Mouse (Mus musculus) forebrain, embryonic 10.5 days (tissue): ENCODE measurements at regions not wholly inside any gene's neighbourhood (a gene's known extent, or its start where the extent isn't known, plus 50 kb on each side); places are given as distances from the start of the nearest gene placed in this dataset.
A peak's percentile ranks its signal among the peaks of the same experiment; 100 is the strongest.

ENCODE experiments used
- DNase-seq: peaks from one replicate; pipeline ENCODE4 v3.0.0-alpha.2; 2017; ENCODE audit warnings: low spot score; ENCODE audit errors: extremely low spot score
- H3K27ac ChIP-seq: fragments of 300-500 bp; sonication (generic); 2 replicates; pipeline ENCODE4 v1.5.1; 2016; ENCODE audit warnings: mild to moderate bottlenecking
- H3K27me3 ChIP-seq: fragments of 300-500 bp; sonication (generic); 2 replicates; pipeline ENCODE4 v1.6.1; 2016; ENCODE audit warnings: mild to moderate bottlenecking; ENCODE audit not compliant: poor library complexity, severe bottlenecking
- H3K36me3 ChIP-seq: fragments of 300-500 bp; sonication (generic); replicated peaks from 2 replicates; pipeline ENCODE4 v1.6.1; 2016; ENCODE audit warnings: mild to moderate bottlenecking, moderate library complexity
- H3K4me1 ChIP-seq: fragments of 300-500 bp; sonication (generic); 2 replicates; pipeline ENCODE4 v1.6.1; 2016
- H3K4me3 ChIP-seq: fragments of 300-500 bp; sonication (generic); 2 replicates; pipeline ENCODE4 v1.5.1; 2016; ENCODE audit warnings: mild to moderate bottlenecking, moderate library complexity
- H3K9me3 ChIP-seq: fragments of 300-500 bp; sonication (generic); 2 replicates; pipeline ENCODE4 v1.6.1; 2016; ENCODE audit warnings: mild to moderate bottlenecking, moderate library complexity
- WGBS: fragments of 180-500 bp; shearing (Covaris S2); methylation state at CpG from one replicate; pipeline ENCODE4 v1.1.7; 2016; 5-methylcytosine and 5-hydroxymethylcytosine counted together

- no peak overlapping the region for H3K27ac ChIP-seq
- WGBS = 82% methylated on average over 4 of the region's 4 CpGs
- no peaks in the 10 kb centered on the region for H3K27me3 ChIP-seq
- H3K4me3 ChIP-seq = no peak overlapping the region
- no peaks in the 10 kb centered on the region for H3K9me3 ChIP-seq
- H3K4me1 ChIP-seq = no peaks in the 10 kb centered on the region
- H3K36me3 ChIP-seq = no peaks in the 10 kb centered on the region
- DNase-seq = no peak
These were observed 314.4 kb upstream of the Sall1 start for GRCm38 (mm10) chr8:89358411-89358810.

- H3K9me3 ChIP-seq = no peaks in the 10 kb centered on the region; the same call in 1 of the 2 replicates
- DNase-seq = no peak
- H3K36me3 ChIP-seq = no peaks in the 10 kb centered on the region
- H3K27ac ChIP-seq = no peak overlapping the region
- no peaks in the 10 kb centered on the region for H3K4me1 ChIP-seq
- no peaks in the 10 kb centered on the region for H3K27me3 ChIP-seq
- 86% methylated on average over 3 of the region's 3 CpGs for WGBS
- H3K4me3 ChIP-seq = no peak overlapping the region
These were observed 301.6 kb upstream of the Sall1 start for GRCm38 (mm10) chr8:89345547-89345946.

DNA sequence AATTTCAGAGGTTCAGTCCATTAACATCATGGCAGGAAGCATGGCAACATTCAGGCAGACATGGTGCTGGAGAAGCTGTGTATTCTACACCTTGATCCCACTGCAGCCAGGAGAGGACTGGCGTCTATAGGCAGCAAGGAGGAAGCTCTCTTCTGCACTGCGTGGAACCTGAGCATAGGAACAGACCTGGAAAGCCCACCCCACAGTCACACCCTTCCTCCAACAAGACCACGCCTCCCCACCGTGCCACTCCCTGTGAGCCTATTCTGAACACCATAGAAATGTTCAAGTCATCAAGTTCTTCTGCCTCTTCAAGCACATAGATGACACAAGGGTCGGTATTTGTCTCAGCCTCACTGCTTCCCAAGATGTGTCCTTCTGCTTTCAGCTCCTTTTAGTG, 297.7 kb upstream of the Sall1 start:
- H3K36me3 ChIP-seq = no peaks in the 10 kb centered on the region
- no peak for DNase-seq
- no peak overlapping the region for H3K27ac ChIP-seq
- WGBS = 90% methylated on average over 5 of the region's 5 CpGs
- H3K4me3 ChIP-seq = no peak overlapping the region
- H3K4me1 ChIP-seq = no peaks in the 10 kb centered on the region
- H3K9me3 ChIP-seq = no peaks in the 10 kb centered on the region; the same call in 1 of the 2 replicates
- H3K27me3 ChIP-seq = no peaks in the 10 kb centered on the region

- 86% methylated on average over 2 of the region's 2 CpGs for WGBS
- DNase-seq = no peak
These were observed 291.5 kb upstream of the Sall1 start for GRCm38 (mm10) chr8:89335416-89335815.

GRCm38 (mm10) chr8:89325751-89326351, 281.9 kb upstream of the Sall1 start:
- Histone ChIP-seq H3K27me3 (no peaks in the 10 kb centered on the region; the same call in 1 of the 2 replicates), H3K36me3 (no peaks in the 10 kb centered on the region), H3K27ac (peak overlapping the region; percentile 82), H3K4me3 (no peak overlapping the region), H3K9me3 (no peaks in the 10 kb centered on the region), H3K4me1 (peaks cover 48% of the 10 kb centered on the region)
- DNase-seq = no peak
- WGBS = 54% methylated on average over 2 of the region's 2 CpGs

More at GRCm38 (mm10) chr8:89335416-89335815, 291.5 kb upstream of the Sall1 start:
- Histone ChIP-seq H3K9me3 (no peaks in the 10 kb centered on the region), H3K4me3 (no peak overlapping the region), H3K27ac (no peak overlapping the region), H3K36me3 (no peaks in the 10 kb centered on the region), H3K27me3 (no peaks in the 10 kb centered on the region), H3K4me1 (peaks cover 7% of the 10 kb centered on the region)

- no peak overlapping the region for H3K4me3 ChIP-seq
- no peaks in the 10 kb centered on the region for H3K36me3 ChIP-seq
- WGBS = 67% methylated on average over 5 of the region's 5 CpGs
- no peak for DNase-seq
- peak overlapping the region; percentile 82 for H3K27ac ChIP-seq
- H3K9me3 ChIP-seq = no peaks in the 10 kb centered on the region
- peaks cover 42% of the 10 kb centered on the region for H3K4me1 ChIP-seq
- no peaks in the 10 kb centered on the region; the same call in 1 of the 2 replicates for H3K27me3 ChIP-seq
These were observed 281.3 kb upstream of the Sall1 start for GRCm38 (mm10) chr8:89325248-89325645.

DNA sequence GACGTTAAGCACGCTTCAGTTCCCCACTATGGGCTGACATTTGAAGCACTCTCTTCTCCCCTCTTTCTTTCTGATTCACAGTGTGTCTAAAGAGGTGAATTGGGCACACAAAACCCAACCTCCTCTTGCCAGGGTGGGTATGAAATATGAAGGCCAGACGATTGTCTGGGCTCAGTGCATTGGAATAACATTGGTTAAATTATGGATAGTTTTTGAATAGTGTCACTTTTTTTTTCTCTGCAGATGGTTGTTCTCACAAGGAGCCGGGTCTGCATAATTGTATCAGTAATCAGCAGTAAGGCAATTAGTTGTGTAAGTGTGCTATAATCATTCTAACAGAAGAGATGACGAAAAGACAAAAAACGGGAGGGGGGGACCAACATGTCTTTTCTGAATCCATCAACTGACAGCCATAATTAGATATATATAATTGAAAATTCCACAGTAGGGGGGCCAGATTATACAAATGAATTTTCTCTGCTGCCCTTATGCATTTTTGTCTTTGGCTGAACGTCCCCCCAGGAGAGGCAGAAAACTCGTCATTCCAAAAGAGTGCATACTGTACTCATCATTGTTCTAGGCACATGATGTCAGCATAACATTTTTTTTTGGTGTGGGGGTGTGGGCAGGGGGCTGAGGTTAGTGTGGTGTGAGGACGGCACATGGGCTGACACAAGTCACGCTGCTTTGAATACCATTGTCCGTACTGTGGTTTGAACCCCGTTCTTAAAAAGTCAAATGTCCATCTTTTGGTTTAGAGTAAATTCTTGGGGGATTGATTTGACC, 280.7 kb upstream of the Sall1 start:
- H3K4me1 ChIP-seq = peaks cover 36% of the 10 kb centered on the region
- 57% methylated on average over 12 of the region's 12 CpGs for WGBS
- H3K4me3 ChIP-seq = no peak overlapping the region
- no peaks in the 10 kb centered on the region for H3K36me3 ChIP-seq
- no peaks in the 10 kb centered on the region; the same call in 1 of the 2 replicates for H3K27me3 ChIP-seq
- no peak for DNase-seq
- no peaks in the 10 kb centered on the region for H3K9me3 ChIP-seq
- H3K27ac ChIP-seq = peak overlapping the region; percentile 82

DNA sequence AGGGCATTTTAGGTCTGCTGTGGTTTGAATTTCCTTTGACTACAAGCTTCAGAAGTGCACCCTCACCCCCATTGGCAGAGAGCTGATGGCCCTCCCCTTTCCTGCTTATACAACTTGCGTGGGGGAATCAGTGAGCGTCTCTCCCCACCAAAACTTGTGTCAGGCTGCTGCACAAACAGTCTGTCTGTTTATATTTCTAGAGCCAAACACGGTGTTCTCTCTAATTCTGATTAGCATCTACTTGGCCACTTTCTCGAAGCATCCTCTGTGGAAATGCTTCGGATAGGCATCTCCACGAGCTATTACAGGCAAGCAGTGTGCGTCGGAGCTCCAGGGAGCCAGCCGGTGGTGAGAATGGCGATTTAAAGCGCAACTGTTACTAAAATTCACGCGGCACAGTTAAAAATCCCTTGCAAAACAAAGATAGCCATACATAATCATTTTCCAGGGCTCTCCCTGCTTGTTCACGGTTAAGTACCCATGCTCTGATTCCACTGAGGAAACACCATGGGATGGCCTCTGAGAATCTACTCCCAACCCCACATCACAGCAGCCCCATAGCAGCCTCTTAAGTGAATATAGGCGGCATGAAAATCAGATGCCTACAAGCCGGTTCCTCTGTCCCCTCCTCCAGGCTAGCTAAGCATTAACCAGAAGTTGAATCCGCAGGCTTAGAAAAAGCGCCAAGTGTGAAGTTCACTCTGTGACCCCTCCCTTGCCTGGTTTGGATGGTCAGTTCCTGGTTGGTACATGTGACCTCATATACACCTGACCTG, 273.7 kb upstream of the Sall1 start:
- H3K27me3 ChIP-seq = no peaks in the 10 kb centered on the region
- WGBS = 39% methylated on average over 18 of the region's 18 CpGs
- H3K27ac ChIP-seq = peak overlapping the region; percentile 76
- no peak for DNase-seq
- H3K4me1 ChIP-seq = peaks cover 36% of the 10 kb centered on the region
- no peaks in the 10 kb centered on the region for H3K36me3 ChIP-seq
- H3K4me3 ChIP-seq = no peak overlapping the region
- H3K9me3 ChIP-seq = no peaks in the 10 kb centered on the region

GRCm38 (mm10) chr8:89316566-89317175, 272.7 kb upstream of the Sall1 start:
- WGBS = 32% methylated on average over 12 of the region's 12 CpGs
- peak overlapping the region; percentile 74 for H3K27ac ChIP-seq
- no peaks in the 10 kb centered on the region for H3K27me3 ChIP-seq
- H3K9me3 ChIP-seq = no peaks in the 10 kb centered on the region
- no peak for DNase-seq
- peaks cover 36% of the 10 kb centered on the region for H3K4me1 ChIP-seq
- H3K36me3 ChIP-seq = no peaks in the 10 kb centered on the region
- H3K4me3 ChIP-seq = no peak overlapping the region; the same call in 1 of the 2 replicates

- Histone ChIP-seq H3K4me1 (peaks cover 50% of the 10 kb centered on the region), H3K36me3 (no peaks in the 10 kb centered on the region), H3K27ac (no peak overlapping the region), H3K27me3 (no peaks in the 10 kb centered on the region), H3K9me3 (no peaks in the 10 kb centered on the region), H3K4me3 (no peak overlapping the region)
- 90% methylated on average over 3 of the region's 3 CpGs for WGBS
- DNase-seq = no peak
These were observed 270.9 kb upstream of the Sall1 start for GRCm38 (mm10) chr8:89314907-89315306.

DNA sequence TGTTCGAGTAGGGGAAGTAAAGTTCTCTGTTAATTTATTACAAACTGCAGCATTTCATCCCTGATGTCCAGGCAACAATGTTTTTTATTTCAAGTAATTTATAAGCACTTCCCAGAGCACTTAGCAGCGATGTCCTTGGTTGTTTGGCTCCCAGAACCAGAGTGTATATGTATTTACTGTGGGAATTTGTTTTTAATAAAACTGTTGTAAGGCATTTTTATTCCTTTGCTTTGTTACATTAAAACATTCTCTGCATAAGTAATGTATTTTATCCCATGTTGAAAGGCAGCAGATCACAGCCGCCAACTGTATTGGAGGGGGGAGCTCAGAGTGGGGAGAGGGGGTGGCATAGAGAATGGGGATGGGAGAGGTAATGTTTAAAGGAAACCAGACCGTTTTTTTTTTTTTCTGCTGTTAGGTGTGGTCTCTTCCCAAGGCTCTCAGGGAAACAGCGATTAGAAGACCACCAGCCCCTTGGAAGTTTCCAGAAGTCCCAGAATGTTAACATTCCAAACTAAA, 266.8 kb upstream of the Sall1 start:
- H3K27ac ChIP-seq = peak overlapping the region; percentile 83
- no peak overlapping the region for H3K4me3 ChIP-seq
- no peak for DNase-seq
- no peaks in the 10 kb centered on the region for H3K27me3 ChIP-seq
- H3K4me1 ChIP-seq = peaks cover 58% of the 10 kb centered on the region
- no peaks in the 10 kb centered on the region for H3K9me3 ChIP-seq
- WGBS = 49% methylated on average over 5 of the region's 5 CpGs
- no peaks in the 10 kb centered on the region for H3K36me3 ChIP-seq

DNA sequence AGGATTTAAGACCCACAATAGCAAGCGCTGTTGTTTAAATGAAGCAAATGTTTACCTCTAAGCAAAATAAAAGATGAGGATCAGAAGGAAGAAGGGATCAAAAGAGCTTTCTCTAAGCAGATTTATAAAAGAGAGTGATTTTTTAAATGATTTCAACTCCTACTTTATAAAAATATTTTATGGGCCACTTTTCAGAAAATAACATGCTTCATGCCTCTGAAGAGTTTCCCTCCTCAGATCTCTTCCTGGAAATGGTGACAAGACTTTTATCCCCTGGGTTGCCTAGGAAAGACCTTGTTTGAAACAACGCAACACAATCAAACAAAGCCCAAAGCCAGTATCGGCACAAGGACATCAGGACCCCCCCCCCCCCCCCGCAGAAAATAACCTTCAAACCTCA, 265.6 kb upstream of the Sall1 start:
- Histone ChIP-seq H3K27ac (peak overlapping the region; percentile 83), H3K9me3 (no peaks in the 10 kb centered on the region)
- 3% methylated on average over 4 of the region's 4 CpGs for WGBS

More for the DNA sequence above, 265.6 kb upstream of the Sall1 start:
- no peaks in the 10 kb centered on the region for H3K36me3 ChIP-seq
- DNase-seq = no peak
- no peak overlapping the region; the same call in 1 of the 2 replicates for H3K4me3 ChIP-seq
- peaks cover 51% of the 10 kb centered on the region for H3K4me1 ChIP-seq
- H3K27me3 ChIP-seq = no peaks in the 10 kb centered on the region
